Mouse (Mus musculus) B cell, adult 62 days (primary cell): ENCODE data around the gene Elac2. TPM values are rescaled to one million over a fixed set of nuclear protein-coding genes. Genes with fewer than 3 reads are reported as not detected.

Source experiments
- total RNA-seq: library from RNA; stranded (reverse); gene quantifications from 4 replicates; pipeline ENCODE4 v1.2.4, GENCODE M21; 2023

Elac2 gene
- 21.7 to 23.8 TPM (median 22.9 TPM) in 4 replicates for total RNA-seq

GRCm38 (mm10) chr11:64978720-64979488 is at the start of gene Elac2:
Gene Elac2 (plus strand): TSS chr11:64979038.

Other genes with a start within 250 kb of the Elac2 start
- gene 1700086D15Rik, start 180.9 kb downstream of the Elac2 start, total RNA-seq: not detected in 4 replicates
- gene Arhgap44, start 183.9 kb downstream of the Elac2 start, total RNA-seq: not detected in 4 replicates